Mouse (Mus musculus) embryonic stem cell, embryonic (primary cell): ENCODE measurements around the gene Thrap3.
"Not testable (repeated sequence)": the region's sequence is repeated elsewhere in the genome, so short reads cannot be mapped to it uniquely, and the experiment has no call there.

Source experiments
- CTCF ChIA-PET, 4 experiments: fragments of 300-600 bp in 2 of 4; fragments of 350-600 bp in 2 of 4; sonication (Branson Sonifier 250); formaldehyde crosslinking; loops; one replicate each; lab custom pipeline; 2022; ENCODE audit warnings: inconsistent platforms in 2 of 4; lab: Charles Lee
- POLR2A ChIA-PET, 4 experiments: fragments of 300-600 bp in 2 of 4; fragments of 350-600 bp in 2 of 4; sonication (Branson Sonifier 250); formaldehyde crosslinking; loops; one replicate each; lab custom pipeline; 2022; ENCODE audit warnings: antibody characterized with exemption in 4 of 4, inconsistent platforms in 1 of 4; lab: Charles Lee

Thrap3 gene

DNA sequence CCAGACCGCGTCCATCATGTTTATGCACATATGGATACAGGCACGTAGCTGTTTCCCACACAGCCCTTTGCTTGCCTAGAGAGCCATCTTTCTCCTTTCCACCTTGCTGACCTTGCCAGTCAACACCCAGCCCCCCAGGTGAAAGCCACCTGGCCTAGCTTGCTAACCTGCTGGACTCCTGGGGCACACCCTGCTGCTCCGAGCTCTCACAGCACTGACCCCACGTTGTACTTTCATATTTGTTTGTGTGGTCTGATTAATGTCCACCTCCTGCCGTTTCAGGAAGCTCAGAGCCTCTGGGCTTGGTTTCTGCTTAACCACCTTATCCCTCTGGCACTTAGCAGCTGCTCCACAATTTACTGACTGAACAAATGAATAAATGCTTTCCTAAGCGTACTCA is 27.3 kb upstream of the Thrap3 start:
- CTCF ChIA-PET: interaction anchor here in 3 of 4 experiments (0.9 to 6.2 kb wide), 6 partner anchors 11 to 80 kb away, joined by 3 to 58 read pairs (median 4); partner anchors contain the start of gene Trappc3 (in 1 of the 3)
- POLR2A ChIA-PET: interaction anchor here in 3 of 4 experiments (0.6 to 3.1 kb wide), 18 partner anchors 12 to 159 kb away, joined by 3 to 17 read pairs (median 6); partner anchors contain the start of genes Trappc3 (in 2 of the 3) and Adprhl2 (in 1 of the 3)

DNA sequence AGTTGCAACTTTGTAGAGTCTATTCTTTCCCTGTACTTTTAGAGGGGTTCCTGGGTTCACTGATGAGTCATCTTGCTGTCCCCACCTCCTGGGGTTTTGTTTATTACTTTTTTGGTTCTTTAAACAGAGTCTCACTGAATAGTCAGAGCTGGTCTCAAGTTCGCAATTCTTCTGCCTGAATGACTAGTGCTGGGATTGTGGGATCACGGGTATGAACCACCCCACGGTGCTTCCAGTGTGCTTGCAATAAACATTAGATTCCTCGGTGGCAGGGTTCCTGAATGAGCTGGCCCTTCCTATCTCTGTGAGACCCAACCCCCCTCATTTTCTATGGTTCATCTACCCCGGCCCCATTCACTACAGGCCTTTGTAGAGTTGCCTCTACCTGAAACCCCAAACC is 25.6 kb upstream of the Thrap3 start:
- ChIA-PET CTCF (interaction anchor here in 3 of 4 experiments (0.5 to 6.2 kb wide), 13 partner anchors 8 to 93 kb away, joined by 3 to 58 read pairs (median 4); partner anchors contain the start of genes Trappc3 (in 2 of the 3) and Adprhl2 (in 1 of the 3)), POLR2A (interaction anchor here in 3 of 4 experiments (0.6 to 3.1 kb wide), 18 partner anchors 8 to 158 kb away, joined by 3 to 13 read pairs (median 4); partner anchors contain the start of gene Trappc3 (in 3 of the 3))

DNA sequence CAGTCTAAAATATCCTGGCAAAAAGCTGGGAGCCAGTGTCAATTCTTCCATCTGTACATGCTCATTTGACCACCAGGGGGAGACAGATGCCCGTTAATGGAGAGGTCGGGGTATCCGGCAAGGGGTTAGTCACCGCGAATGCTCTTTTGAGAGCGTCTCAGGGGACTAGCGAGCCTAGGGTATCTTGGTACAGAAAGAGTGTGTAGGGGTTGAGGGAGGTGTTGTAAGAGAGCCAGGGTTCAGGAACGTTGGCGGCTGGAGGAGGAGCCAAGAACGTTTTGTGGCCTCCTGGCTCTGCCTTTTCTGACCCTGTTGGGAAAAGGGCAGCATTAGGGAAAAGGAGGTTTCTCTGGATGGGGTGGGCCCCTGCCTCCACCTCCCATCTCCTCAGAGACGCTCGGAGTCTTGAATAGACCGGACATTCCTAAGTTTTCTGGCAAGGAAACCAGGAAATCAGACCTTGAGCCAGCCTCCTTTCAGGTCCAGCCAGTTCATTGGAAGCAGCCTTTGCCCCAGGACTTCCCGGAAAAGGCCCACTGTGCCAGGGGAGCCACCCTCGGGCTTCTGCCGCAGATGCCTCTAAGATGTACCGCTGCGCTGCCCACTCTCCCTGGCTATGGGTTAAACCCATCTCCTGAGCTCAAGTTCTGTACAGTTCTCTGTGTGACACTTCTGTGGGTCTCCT is 24.7 kb upstream of the Thrap3 start:
- ChIA-PET CTCF (interaction anchor here (0.6 to 6.2 kb wide), 28 partner anchors 9 to 166 kb away, joined by 3 to 58 read pairs (median 4); partner anchors contain the start of genes Trappc3 (in 4 of the 4) and Adprhl2 (in 3 of the 4)), POLR2A (interaction anchor here in 3 of 4 experiments (0.5 to 2.5 kb wide), 17 partner anchors 9 to 98 kb away, joined by 3 to 13 read pairs (median 4); partner anchors contain the start of genes Trappc3 (in 3 of the 3) and Map7d1 (in 2 of the 3))

DNA sequence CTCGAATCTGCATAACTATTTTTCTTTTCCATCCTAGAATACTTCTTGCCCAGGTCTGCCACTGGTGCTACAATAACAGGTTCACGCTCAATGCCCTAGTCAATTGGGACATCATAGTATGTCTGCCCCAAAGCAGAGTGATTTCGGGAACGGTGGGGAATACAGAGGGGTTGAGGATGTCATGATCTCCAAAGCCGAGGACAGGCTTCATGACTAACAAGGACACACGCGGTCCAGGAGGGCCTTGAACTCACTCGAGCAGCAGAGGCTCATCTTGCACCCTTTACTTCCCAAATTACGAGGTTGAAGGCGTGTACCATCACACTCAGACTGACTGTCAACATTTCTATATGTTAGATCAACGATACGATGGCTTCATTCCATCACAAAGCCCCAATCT is 24.1 kb upstream of the Thrap3 start:
- CTCF ChIA-PET: interaction anchor here (0.6 to 6.2 kb wide), 23 partner anchors 10 to 165 kb away, joined by 3 to 58 read pairs (median 5); partner anchors contain the start of genes Trappc3 (in 4 of the 4) and Adprhl2 (in 2 of the 4)

DNA sequence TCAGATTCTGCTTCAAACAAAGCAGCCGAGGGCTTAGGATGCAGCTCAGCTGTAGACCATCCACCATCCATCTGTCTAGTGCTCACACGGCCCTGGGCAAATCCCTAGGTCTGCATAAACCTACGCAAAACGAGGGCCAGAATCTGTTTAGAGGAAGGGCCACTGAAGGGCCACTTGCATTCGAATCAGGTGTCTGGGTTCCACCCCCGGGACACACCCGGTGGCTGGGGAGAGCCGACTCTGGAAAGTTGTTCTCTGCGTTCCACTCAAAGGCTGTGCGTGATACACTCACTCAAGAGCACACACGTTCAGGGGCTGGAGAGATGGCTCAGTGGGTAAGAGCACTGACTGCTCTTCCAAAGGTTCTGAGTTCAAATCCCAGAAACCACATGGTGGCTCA is 20.1 kb upstream of the Thrap3 start:
- CTCF ChIA-PET: interaction anchor here in 2 of 4 experiments (0.6 to 1.9 kb wide), 3 partner anchors 26 to 688 kb away, joined by 3 to 8 read pairs (median 3); partner anchors contain the start of gene Trappc3 (in 1 of the 2)

More for the DNA sequence above, 24.1 kb upstream of the Thrap3 start:
- POLR2A ChIA-PET: interaction anchor here in 3 of 4 experiments (0.6 to 2.5 kb wide), 10 partner anchors 10 to 98 kb away, joined by 3 to 13 read pairs (median 4); partner anchors contain the start of genes Trappc3 (in 3 of the 3) and Map7d1 (in 1 of the 3)

DNA sequence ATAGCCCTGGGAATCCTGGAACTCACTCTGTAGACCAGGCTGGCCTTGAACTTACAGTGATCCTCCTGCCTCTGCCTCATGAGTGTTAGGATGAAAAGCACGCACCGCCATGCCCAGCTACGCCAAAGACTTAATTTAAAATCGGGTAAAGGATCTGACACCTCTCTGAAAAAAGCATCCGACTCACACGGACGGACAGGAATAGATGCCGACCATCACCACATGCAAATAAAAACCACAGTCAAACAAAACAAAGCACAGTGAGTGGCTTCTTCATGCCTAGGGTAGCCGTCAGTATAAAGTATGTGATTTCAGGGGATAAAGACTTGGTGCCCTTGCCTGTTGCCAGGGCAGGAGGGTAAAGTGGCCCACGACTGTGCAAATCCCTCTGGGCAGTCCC is 17.5 kb upstream of the Thrap3 start:
- CTCF ChIA-PET: interaction anchor here in 2 of 4 experiments (0.6 to 1.3 kb wide), 2 partner anchors 101 to 257 kb away, joined by 3 to 4 read pairs; partner anchors contain the start of gene Adprhl2 (in 1 of the 2)
- POLR2A ChIA-PET: no interaction called here

More for the DNA sequence above, 20.1 kb upstream of the Thrap3 start:
- POLR2A ChIA-PET: interaction anchor here in 3 of 4 experiments (0.7 to 1.7 kb wide), 5 partner anchors 11 to 56 kb away, joined by 3 to 6 read pairs (median 4); partner anchors contain the start of gene Trappc3 (in 1 of the 3)

DNA sequence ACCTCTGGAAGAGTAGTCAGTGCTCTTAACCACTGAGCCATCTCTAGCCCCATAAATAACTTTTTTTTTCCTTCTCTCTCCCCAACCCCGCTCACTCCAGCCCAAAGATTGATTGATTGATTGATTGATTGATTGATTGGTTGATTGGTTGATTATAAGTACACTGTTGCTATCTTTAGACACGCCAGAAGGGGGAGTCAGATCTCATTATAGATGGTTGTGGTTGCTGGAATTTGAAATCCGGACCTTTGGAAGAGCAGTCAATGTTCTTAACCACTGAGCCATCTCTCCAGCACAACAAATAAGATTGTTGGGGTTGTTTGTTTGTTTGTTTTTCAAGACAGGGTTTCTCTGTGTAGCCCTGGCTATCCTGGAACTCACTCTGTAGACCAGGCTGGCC is 17.0 kb upstream of the Thrap3 start:
- POLR2A ChIA-PET: not testable (repeated sequence)
- CTCF ChIA-PET: interaction anchor here in 3 of 4 experiments (0.6 to 1.3 kb wide), 10 partner anchors 10 to 381 kb away, joined by 3 to 4 read pairs (median 3); partner anchors contain the start of genes Adprhl2 (in 1 of the 3) and Trappc3 (in 1 of the 3)

DNA sequence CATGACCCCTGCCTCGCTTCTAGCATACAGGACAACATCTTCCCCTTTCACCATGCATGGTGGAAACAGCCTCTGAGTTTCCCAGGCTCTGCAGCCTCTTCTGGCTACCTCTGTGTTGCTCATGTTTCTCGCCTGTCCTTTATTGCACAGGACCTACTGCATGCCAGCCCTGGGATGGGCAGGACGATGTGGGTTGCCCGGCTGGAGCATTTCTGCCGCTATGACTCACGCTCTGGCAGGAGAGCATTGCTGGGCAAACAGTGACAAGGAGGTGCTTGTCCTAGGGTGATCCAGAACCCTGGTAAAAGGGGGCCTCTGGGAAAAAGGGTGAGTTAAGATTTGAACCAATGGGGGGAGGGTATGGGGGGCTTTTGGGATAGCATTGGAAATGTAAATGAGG is 15.2 kb upstream of the Thrap3 start:
- ChIA-PET POLR2A (interaction anchor here in 2 of 4 experiments (0.6 to 1.7 kb wide), 3 partner anchors 12 to 216 kb away, joined by 3 to 6 read pairs (median 5); no protein-coding TSS in a partner anchor), CTCF (interaction anchor here (0.7 to 1.7 kb wide), 7 partner anchors 9 to 524 kb away, joined by 3 to 10 read pairs (median 4); partner anchors contain the start of genes Adprhl2 (in 1 of the 4) and Trappc3 (in 1 of the 4))

DNA sequence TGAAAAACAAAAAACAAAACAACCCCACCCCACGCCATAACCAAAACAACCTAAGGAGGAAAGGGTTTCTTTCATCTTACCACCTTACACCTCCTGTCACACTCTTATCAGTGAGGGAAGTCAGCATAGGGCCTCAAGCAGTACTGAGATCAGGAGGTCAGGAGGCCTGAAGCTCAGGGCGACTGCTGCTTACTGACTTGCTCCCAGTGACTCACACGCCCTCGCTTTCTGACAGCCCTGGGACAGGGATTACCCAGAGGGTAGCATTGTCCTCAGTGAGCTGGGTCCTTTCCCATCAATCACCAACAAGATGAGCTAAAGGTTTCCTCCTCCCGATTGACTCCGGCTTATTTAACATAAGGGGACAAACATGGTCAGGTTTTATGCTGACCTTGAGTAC is 4.5 kb upstream of the Thrap3 start:
- POLR2A ChIA-PET: interaction anchor here in 2 of 4 experiments (1.0 to 2.2 kb wide), 6 partner anchors 17 to 261 kb away, joined by 3 to 6 read pairs (median 4); partner anchors contain the start of gene Ago1 (in 1 of the 2)
- CTCF ChIA-PET: interaction anchor here in 2 of 4 experiments (0.7 to 1.1 kb wide), 2 partner anchors 111 to 114 kb away, joined by 3 to 4 read pairs; partner anchors contain the start of gene Adprhl2 (in 1 of the 2)

DNA sequence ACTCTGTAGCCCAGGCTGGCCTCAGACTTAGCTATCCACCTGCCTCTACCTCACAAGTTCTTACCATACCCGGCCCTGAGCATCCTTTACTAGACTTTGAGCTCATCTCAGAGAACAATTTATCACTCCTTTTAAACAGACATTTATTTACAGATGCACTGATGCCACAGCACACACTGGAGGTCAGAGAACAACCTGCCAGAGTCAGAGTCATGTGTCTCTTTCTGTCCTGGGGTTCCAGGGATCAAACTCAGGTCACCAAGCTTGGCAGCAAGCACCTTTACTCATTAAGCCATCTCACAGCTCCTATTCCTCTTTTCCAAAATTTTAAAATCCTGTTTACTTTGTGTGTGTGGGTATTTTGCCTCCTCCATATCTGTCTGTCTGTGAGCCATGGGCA is 2.8 kb upstream of the Thrap3 start:
- CTCF ChIA-PET: interaction anchor here in 2 of 4 experiments (0.6 to 0.7 kb wide), 2 partner anchors 42 to 123 kb away, joined by 3 to 4 read pairs; no protein-coding TSS in a partner anchor
- POLR2A ChIA-PET: interaction anchor here in 2 of 4 experiments (0.6 to 6.7 kb wide), 12 partner anchors 8 to 736 kb away, joined by 3 to 30 read pairs (median 4); partner anchors contain the start of genes Sh3d21 (in 1 of the 2) and Trappc3 (in 1 of the 2)

DNA sequence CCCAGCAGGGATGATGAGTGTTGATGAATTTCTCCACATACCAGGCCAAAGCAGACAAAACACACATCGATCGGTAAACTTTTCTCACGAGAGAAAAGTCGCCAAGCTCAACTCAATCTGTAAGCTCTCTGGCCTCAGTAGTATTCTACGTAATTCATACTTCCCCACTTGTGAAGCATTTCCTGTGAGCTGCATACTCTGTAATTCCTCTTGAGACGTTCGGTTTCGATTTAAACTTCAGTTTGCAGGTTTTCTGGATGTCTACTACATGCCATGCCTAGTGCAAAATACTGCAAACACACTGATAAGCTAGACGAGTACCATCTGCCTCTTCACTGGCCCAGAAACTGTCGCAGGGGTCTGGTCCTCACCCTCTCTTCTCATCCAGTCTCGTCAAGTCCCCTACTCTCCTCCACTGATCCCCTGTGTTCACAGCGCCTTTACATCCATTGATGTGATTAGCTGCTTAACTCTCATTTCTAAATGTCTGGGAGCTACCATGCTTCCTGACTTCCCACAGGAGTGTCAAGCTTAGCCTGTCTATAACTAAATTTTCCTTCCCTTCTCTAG is 2.2 kb upstream of the Thrap3 start:
- POLR2A ChIA-PET: interaction anchor here in 3 of 4 experiments (0.6 to 6.7 kb wide), 52 partner anchors 9 to 263 kb away, joined by 3 to 30 read pairs (median 4); partner anchors contain the start of genes Adprhl2 (in 2 of the 3), Trappc3 (in 2 of the 3), Col8a2 (in 1 of the 3) and Lsm10 (in 1 of the 3)

DNA sequence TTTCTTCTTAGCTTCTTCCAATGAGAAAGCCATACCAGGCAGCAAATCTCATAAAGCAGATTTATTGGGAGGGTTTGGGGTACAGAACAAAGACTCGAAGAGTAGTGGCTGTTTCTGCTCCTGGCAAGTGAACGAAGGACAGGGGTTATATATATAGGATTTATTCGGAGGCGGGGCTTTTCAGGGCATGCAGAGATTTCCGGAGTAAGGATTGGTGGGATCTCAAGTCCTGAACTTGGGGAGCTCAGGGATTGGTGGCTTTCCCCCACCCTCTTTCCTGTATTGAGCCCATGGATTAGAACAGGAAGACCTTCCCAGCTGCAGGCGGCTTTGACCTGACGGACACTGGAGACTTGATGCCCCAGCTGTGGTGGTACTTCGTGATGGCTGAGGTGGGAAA is 1.5 kb upstream of the Thrap3 start:
- ChIA-PET POLR2A (interaction anchor here (0.6 to 6.7 kb wide), 60 partner anchors 9 to 1138 kb away, joined by 3 to 30 read pairs (median 4); partner anchors contain the start of genes Adprhl2 (in 2 of the 4), Trappc3 (in 2 of the 4), Col8a2 (in 1 of the 4) and Eva1b (in 1 of the 4)), CTCF (interaction anchor here (0.6 to 1.6 kb wide), 13 partner anchors 8 to 257 kb away, joined by 3 to 4 read pairs (median 3); partner anchors contain the start of gene Adprhl2 (in 1 of the 4))

More for the DNA sequence above, 2.2 kb upstream of the Thrap3 start:
- CTCF ChIA-PET: interaction anchor here (0.6 to 1.6 kb wide), 12 partner anchors 12 to 258 kb away, joined by 3 to 4 read pairs (median 3); partner anchors contain the start of gene Adprhl2 (in 1 of the 4)

DNA sequence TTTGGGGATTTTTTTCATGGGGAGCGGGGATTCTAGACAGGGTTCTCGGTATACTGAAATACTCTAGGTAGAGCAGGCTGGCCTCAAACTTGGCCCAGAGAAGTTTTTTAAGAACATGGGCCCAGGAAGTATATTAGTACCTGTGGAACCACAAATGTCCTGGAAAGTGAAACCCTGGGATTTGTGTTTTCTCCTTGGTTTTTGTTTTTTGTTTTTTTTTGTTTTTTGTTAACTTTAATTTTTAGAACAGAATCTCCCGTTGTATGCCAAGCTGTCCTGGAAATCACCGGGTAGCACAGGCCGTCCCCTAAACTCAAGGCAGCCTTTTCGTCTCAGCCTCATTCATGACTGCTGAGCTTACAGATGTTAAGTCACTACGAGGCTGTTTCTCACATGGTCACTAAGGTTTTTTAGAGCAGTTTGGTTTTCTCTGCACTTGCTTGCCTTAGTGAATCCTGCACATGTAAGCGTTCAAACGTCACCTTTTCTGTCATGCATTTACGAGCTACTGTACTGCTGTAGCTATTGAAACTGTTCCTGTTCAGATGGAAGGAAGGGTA is 856 bp upstream of the Thrap3 start:
- ChIA-PET POLR2A (interaction anchor here in 3 of 4 experiments (0.6 to 6.7 kb wide), 53 partner anchors 8 to 1137 kb away, joined by 3 to 30 read pairs (median 4); partner anchors contain the start of genes Trappc3 (in 2 of the 3), Adprhl2 (in 1 of the 3), Col8a2 (in 1 of the 3) and Eva1b (in 1 of the 3)), CTCF (interaction anchor here (0.6 to 1.6 kb wide), 12 partner anchors 8 to 150 kb away, joined by 3 to 4 read pairs (median 3); partner anchors contain the start of gene Adprhl2 (in 1 of the 4))

DNA sequence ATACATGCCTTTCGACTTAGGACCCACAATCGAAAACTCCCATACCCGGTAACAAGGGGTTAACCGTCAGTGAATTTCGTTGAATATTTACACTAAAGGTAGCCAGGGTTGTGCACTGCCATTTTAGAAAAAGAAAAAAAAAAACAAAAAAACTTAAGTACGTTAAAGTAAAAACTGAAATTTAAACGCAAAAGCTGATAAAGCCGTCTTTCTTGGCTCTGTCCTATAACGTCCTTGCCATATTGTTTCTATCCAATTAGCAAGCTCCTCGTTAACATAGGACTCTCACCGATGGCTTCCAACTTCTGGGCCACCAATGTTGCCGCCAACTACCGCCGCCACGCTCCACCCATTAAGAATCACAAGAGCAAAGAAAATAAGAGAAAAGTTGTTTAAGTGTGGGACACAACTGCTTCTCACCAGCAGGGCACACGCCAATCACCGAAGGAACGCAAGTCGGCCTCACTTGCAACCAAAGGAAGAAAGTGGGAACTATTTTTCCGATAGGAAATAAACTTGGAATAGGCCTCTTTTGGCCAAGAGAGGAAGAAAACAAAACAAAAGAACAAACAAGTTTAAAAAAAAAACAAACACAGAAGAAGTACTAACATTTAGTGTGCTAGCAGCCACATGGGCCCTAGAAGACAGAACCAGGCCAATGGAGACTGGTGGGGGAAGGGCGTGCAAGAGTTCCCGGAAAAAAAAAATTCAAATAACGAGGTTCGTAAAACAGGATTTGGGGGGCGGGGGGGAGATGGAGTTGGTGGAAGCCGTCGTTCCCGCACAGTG is 852 bp downstream of the Thrap3 start:
- ChIA-PET CTCF (interaction anchor here in 3 of 4 experiments (0.6 to 1.5 kb wide), 5 partner anchors 21 to 858 kb away, joined by 3 read pairs; no protein-coding TSS in a partner anchor), POLR2A (interaction anchor here in 3 of 4 experiments (0.5 to 10.4 kb wide), 52 partner anchors 8 to 666 kb away, joined by 3 to 121 read pairs (median 4); partner anchors contain the start of genes Eva1b (in 2 of the 3), Sh3d21 (in 2 of the 3), Adprhl2 (in 1 of the 3) and Ago1 (in 1 of the 3))

DNA sequence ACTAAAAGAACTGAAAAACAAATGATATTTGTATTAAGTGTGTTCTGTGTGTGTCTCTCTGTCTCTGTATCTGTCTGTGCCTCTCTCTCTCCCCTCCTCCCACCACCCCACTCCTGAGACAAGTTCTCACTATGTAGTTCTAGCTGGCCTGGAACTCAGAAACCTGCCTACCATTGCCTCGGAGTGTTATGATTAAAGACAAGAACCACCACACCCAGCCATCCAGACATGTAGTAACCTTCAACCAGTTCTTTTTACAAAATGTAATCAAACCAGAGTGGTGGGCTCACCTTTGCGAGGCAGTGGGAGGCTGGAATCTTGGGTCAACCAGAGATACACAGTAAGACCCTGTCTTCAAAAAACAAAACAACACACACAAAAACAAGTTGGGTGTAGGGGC is 1.9 kb downstream of the Thrap3 start:
- ChIA-PET POLR2A (interaction anchor here in 2 of 4 experiments (0.8 to 10.4 kb wide), 12 partner anchors 9 to 265 kb away, joined by 3 to 121 read pairs (median 6); partner anchors contain the start of genes Sh3d21 (in 2 of the 2) and Map7d1 (in 1 of the 2)), CTCF (interaction anchor here in 1 of 4 experiments (1.0 kb wide), 1 partner anchor 21 kb away, joined by 5 read pairs; no protein-coding TSS in a partner anchor)
